Mouse (Mus musculus): Measurements from ENCODE around the gene Sp2. TPM values are rescaled to one million over a fixed set of nuclear protein-coding genes. Genes with fewer than 3 reads are reported as not detected.

Gene Sp2
- polyA plus RNA-seq, 1 experiment: 10.3 TPM

DNA sequence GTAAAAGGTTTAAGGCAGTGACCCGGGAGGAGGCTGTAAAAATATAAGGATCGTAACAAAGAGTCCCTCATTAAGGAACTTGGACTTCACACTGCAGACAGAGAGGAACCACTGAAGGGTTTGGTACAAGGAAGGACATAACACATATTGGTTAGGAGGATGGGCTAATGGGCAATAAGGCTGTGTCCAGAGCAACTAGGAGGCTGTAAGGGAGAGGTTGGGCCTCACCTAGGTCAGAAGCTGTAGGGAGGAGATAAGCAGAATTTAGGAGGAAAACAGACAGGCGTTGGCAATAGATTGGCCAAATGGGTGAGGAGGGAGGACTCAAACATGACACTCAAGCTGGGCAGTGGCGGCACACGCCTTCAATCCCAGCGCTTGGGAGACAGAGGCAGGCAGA is 65.3 kb downstream of the Sp2 start:
- Histone ChIP-seq H3K4me3 (ENCODE audit: insufficient read depth, low read length) (no peak overlapping the region), H3K27ac (ENCODE audit: insufficient read depth, low read length) (no peak overlapping the region), H3K4me1 (ENCODE audit: control insufficient read depth, insufficient read depth, low read length) (no peaks in the 10 kb centered on the region)
- TF ChIP-seq POLR2A (IDR thresholded peaks at IDR 0.05; ENCODE audit: extremely low read depth, insufficient read depth, low read length): no peak
- no peak for TF ChIP-seq CTCF (IDR thresholded peaks at IDR 0.05; ENCODE audit: extremely low read depth, insufficient read depth, low read length)

DNA sequence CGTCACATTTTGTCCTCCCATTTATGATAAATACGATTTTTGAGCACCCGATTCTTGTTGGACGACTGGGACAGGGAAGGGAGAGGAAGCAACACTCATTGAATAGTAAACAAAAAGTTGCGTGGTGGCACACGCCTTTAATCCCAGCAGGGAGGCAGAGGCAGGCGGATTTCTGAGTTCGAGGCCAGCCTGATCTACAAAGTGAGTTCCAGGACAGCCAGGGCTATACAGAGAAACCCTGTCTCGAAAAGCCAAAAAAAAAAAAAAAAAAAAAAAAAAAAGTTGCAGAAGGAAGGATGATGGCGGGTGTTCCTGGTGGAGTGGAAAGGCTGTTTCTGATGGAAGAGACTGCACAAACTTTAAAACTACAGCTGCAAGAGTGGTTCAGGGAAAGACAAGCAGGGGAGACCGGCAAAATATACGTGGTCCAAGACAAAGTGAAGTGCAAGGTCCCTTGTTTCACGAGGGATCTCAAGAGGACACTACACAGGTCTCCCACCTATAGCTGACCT is 65.8 kb downstream of the Sp2 start:
- Histone ChIP-seq H3K4me3 (ENCODE audit: insufficient read depth, low read length) (peak overlapping the region; percentile 82; the same call in 1 of the 2 replicates), H3K4me1 (ENCODE audit: control insufficient read depth, insufficient read depth, low read length) (no peaks in the 10 kb centered on the region), H3K27ac (ENCODE audit: insufficient read depth, low read length) (no peak overlapping the region)
- TF ChIP-seq POLR2A (IDR thresholded peaks at IDR 0.05; ENCODE audit: extremely low read depth, insufficient read depth, low read length) (no peak), CTCF (IDR thresholded peaks at IDR 0.05; ENCODE audit: extremely low read depth, insufficient read depth, low read length) (no peak)

DNA sequence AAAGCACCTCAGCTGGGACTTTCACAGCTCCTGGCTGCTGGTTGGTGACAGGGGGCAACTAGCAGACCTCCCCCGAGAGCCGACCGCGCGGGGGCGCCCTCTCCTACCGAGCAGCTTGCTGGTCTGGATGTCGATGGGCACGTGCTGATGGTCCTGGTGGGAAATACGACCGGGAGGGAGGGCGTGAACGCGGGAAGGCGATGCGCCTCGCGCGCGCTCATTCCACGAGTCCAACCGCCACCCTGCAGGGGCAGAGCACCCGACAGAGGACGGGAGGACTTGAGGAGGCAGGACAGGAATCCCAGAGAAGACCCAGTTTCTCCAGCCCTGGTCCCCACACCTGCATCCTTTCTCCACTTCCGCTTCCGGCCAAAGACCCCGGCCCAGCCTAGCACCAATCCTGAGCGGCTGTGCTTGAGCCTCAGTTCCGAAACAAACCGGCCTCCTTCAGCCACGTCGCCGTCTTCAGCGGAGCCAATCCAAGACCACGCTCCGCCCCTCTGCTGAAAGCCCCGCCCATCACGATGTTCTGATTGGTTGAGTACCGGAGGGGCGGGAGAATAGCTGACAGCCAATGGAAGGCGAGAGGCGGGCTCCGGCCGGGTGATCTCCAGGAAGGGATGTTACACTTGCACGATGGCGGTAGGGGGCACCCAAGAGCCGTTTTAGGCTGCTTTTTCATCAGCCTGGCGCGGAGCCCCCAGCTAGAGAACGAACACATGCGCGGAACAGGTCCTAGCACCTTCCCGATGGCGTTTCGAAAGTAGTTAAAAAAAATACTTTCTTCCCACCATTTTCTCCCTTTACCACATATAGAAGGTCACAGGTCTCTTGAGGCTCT is 66.5 kb downstream of the Sp2 start, which contains the start of gene Cdk5rap3:
Gene Cdk5rap3 (minus strand): TSS at position 453 of the 841 bp plus-strand sequence.
- Histone ChIP-seq H3K27ac (ENCODE audit: insufficient read depth, low read length) (peak within 1 kb of the TSS; percentile 13; the same call in 1 of the 2 replicates), H3K4me3 (ENCODE audit: insufficient read depth, low read length) (peak within 1 kb of the TSS; percentile 82), H3K4me1 (ENCODE audit: control insufficient read depth, insufficient read depth, low read length) (no peaks in the 10 kb centered on the region)
- TF ChIP-seq POLR2A (IDR thresholded peaks at IDR 0.05; ENCODE audit: extremely low read depth, insufficient read depth, low read length) (peak; percentile 79), CTCF (IDR thresholded peaks at IDR 0.05; ENCODE audit: extremely low read depth, insufficient read depth, low read length) (peak; percentile 71)

DNA sequence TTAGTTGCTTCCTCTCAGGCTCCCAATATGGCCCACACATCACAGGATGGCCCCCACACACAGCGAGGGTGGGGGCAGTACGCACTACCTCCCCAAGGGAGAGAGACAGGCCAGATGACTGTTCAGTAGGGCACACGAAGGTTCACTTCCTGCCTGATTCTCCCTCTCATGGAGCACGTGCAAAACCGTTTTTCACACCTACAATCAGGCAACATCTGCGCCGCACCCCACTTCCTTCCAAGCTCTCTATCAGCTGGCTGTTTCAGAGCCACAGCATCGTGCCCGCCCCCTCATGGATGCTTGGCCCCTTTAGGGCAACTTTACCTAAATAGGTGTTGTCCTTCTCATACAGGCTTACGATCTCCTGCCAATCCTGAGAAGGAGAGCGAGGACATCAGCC is 70.1 kb downstream of the Sp2 start:
- no peaks in the 10 kb centered on the region for H3K4me1 ChIP-seq (ENCODE audit: control insufficient read depth, insufficient read depth, low read length)
- TF ChIP-seq CTCF (IDR thresholded peaks at IDR 0.05; ENCODE audit: extremely low read depth, insufficient read depth, low read length): no peak
- TF ChIP-seq POLR2A (IDR thresholded peaks at IDR 0.05; ENCODE audit: extremely low read depth, insufficient read depth, low read length): no peak
- H3K4me3 ChIP-seq (ENCODE audit: insufficient read depth, low read length): no peak overlapping the region
- H3K27ac ChIP-seq (ENCODE audit: insufficient read depth, low read length): no peak overlapping the region

DNA sequence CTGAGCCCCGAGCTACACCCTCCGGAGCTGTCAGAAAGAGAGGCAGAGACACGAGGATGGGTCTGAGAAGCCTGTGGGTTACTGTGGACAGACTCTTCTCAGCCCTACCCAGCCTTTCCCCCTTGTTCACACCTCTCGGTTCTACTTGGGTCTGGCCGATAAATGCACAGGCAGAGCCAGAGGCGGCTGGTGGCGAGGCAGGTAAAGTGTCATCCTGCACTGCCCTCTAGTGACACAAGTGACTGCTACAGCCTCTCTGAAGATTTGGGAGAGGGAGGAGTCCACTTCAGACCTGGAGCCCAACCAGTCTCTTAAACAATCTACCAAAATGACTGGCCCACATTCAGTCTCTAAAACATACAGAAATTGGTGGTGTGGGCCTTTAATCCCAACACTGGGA is 72.8 kb downstream of the Sp2 start:
- H3K4me1 ChIP-seq (ENCODE audit: control insufficient read depth, insufficient read depth, low read length): no peaks in the 10 kb centered on the region
- no peak overlapping the region for H3K4me3 ChIP-seq (ENCODE audit: insufficient read depth, low read length)
- no peak overlapping the region for H3K27ac ChIP-seq (ENCODE audit: insufficient read depth, low read length)
- TF ChIP-seq POLR2A (IDR thresholded peaks at IDR 0.05; ENCODE audit: extremely low read depth, insufficient read depth, low read length): no peak
- TF ChIP-seq CTCF (IDR thresholded peaks at IDR 0.05; ENCODE audit: extremely low read depth, insufficient read depth, low read length): peak; percentile 90

DNA sequence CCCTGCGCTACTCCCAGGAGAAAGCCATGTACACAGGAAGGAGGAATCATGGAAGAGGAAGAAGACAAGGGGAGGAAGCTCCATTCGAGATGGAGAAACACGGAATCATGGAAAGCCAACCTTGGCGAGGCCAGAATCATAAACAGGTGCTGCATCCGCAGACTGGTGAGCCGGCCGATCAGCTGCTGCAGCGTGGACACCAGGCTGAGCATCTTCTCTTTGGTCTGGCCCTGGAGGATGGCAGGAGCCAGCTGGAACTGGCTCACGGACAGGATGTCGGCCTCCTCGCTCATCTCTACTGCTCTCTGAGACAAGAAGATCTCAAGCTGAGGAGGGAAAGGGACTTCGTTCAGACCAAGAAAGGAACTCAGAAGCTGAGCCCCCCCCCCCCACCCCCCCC is 74.2 kb downstream of the Sp2 start:
- no peak for TF ChIP-seq CTCF (IDR thresholded peaks at IDR 0.05; ENCODE audit: extremely low read depth, insufficient read depth, low read length)
- TF ChIP-seq POLR2A (IDR thresholded peaks at IDR 0.05; ENCODE audit: extremely low read depth, insufficient read depth, low read length): no peak
- no peak overlapping the region for H3K27ac ChIP-seq (ENCODE audit: insufficient read depth, low read length)
- no peaks in the 10 kb centered on the region for H3K4me1 ChIP-seq (ENCODE audit: control insufficient read depth, insufficient read depth, low read length)
- no peak overlapping the region for H3K4me3 ChIP-seq (ENCODE audit: insufficient read depth, low read length)

DNA sequence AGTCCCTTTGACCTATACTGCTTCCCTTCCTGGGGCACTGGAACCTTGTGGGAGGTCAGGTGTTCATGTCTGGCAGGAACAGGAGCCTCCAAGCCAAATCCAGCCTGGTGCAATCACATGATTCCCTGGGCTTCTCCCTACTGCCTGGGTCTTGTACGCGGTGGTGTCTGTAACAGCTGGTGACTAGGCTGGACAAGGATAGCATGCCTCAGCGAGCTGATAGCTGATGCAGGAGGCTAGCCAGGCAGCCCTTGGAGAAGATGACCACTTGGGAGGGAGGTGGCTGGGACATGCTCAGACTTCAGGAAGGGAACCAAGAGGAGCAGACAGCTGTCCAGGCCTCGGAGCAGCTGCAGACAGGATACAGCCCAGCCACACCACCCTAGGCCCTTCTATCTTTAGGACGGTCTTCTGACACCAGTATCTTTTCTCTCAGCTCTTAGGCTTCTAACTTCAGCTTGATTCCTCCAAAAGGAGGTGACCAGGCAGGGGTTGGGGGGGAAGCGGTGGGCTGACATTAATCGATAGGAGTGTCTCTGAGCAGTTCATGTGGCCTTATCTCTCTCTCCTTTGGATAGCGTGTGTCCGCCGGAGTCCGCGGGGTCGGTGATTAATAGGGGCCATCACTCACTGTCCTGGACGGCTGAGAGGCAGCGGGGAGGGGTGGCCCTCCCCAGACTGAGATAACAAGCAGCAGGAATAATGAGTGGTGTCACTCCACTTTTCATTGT is 76.2 kb downstream of the Sp2 start:
- no peak overlapping the region for H3K27ac ChIP-seq (ENCODE audit: insufficient read depth, low read length)
- H3K4me3 ChIP-seq (ENCODE audit: insufficient read depth, low read length): no peak overlapping the region
- no peak for TF ChIP-seq POLR2A (IDR thresholded peaks at IDR 0.05; ENCODE audit: extremely low read depth, insufficient read depth, low read length)
- TF ChIP-seq CTCF (IDR thresholded peaks at IDR 0.05; ENCODE audit: extremely low read depth, insufficient read depth, low read length): no peak
- H3K4me1 ChIP-seq (ENCODE audit: control insufficient read depth, insufficient read depth, low read length): no peaks in the 10 kb centered on the region; the same call in 1 of the 2 replicates

Other genes starting within 250 kb of the Sp2 start
- gene Snx11, start 205.4 kb downstream of the Sp2 start, polyA plus RNA-seq (2012; rRNA removed): 42.9 and 46.0 TPM in 2 replicates
- gene Cbx1, start 193.8 kb downstream of the Sp2 start, polyA plus RNA-seq (2012; rRNA removed): 27.1 and 30.1 TPM in 2 replicates
- 202 and 207 TPM in 2 replicates for gene Nfe2l1, start 153.0 kb downstream of the Sp2 start, polyA plus RNA-seq (2012; rRNA removed)
- 14.2 and 14.7 TPM in 2 replicates for gene Copz2, start 133.1 kb downstream of the Sp2 start, polyA plus RNA-seq (2012; rRNA removed)
- gene Cdk5rap3, start 66.5 kb downstream of the Sp2 start, polyA plus RNA-seq (2012; rRNA removed): 42.9 and 44.8 TPM in 2 replicates
- gene Prr15l, start 54.9 kb downstream of the Sp2 start, polyA plus RNA-seq (2012; rRNA removed): not detected in 2 replicates
- 40.8 and 41.4 TPM in 2 replicates for gene Pnpo, start 39.0 kb downstream of the Sp2 start, polyA plus RNA-seq (2012; rRNA removed)
- 0.69 and 0.85 TPM in 2 replicates for gene Sp6, start 30.4 kb upstream of the Sp2 start, polyA plus RNA-seq (2012; rRNA removed)
- gene Scrn2, start 47.0 kb upstream of the Sp2 start, polyA plus RNA-seq (2012; rRNA removed): 4.4 and 6.3 TPM in 2 replicates
- gene Lrrc46, start 58.4 kb upstream of the Sp2 start, polyA plus RNA-seq (2012; rRNA removed): 0.91 and 1.1 TPM in 2 replicates
- gene Mrpl10, start 58.6 kb upstream of the Sp2 start, polyA plus RNA-seq (2012; rRNA removed): 67.7 and 68.6 TPM in 2 replicates
- gene Osbpl7, start 67.7 kb upstream of the Sp2 start, polyA plus RNA-seq (2012; rRNA removed): 14.0 and 14.1 TPM in 2 replicates
- gene Tbx21, start 132.4 kb upstream of the Sp2 start, polyA plus RNA-seq (2012; rRNA removed): 0.10 and 0.11 TPM in 2 replicates
- 54.5 and 59.5 TPM in 2 replicates for gene Tbkbp1, start 168.5 kb upstream of the Sp2 start, polyA plus RNA-seq (2012; rRNA removed)
- gene Kpnb1, start 204.9 kb upstream of the Sp2 start, polyA plus RNA-seq (2012; rRNA removed): 73.2 and 76.8 TPM in 2 replicates

All from cortical plate, adult 2 months (tissue).